Mouse (Mus musculus) urinary bladder, postnatal 4 days (tissue): ENCODE measurements around the gene Nop9.

Source experiments
- DNase-seq, 2 experiments: peaks; one replicate each; pipeline ENCODE4 v3.0.0; 2021 to 2022; ENCODE audit warnings: low spot score in 2 of 2

Nop9 gene

DNA sequence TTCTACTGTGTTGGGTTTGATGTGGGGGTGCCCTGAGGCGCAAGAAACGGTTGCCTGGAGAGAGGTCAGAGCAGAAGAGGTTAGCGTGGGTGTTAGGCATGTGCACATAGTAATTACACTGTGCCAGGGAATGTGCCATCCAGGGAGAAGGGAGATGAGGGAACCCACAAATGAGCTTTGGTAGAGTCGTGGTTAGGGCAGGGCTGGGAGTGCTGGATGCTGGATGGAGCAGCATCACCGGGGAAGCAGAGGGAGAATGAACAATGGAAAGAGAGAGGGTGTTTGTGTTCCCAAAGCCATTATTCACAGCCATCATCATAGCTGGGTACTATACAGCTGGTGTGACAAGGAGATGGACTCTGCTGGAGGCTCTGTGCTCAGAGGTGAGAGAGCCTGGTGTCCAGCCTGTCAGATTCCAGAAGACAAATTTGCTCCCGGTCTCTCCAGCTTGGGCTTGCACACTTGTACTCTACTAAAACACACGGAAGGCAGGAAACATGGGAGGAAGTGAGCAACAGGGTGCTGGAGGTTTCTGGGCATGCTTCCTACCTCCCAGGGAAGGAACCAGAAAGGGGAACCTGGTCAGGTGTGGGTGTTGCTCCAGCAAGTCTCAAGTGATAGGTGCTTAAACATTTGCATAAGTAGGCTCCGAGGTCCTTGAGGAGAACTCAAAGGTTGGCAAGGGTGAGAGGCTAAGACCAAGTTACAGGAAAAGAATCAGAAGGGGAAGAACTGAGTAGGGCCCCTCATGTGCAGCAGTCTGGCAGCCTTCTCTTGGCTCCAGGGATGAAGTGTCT lies 17.4 kb upstream of the Nop9 start:
- DNase-seq: no peak

DNA sequence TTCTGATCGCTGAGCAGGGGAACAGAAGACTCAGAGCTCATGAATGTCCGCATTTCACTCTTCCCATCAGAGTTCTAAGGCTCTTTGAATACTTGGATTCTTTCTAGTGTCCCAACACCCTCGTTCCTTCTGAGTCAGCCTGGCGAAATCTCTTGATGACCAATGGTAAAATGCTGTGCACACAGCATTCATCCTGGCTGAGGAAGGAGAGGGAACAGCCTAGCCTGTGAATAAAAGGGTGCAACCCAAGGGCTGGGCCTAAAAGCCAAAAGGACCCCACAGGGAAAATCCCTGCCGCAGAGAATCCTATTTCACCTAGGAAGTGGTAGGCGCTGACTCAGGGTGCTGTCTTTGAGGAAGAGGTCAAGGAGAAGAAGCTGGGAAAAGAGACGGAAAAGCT lies 15.4 kb upstream of the Nop9 start:
- no peak for DNase-seq

DNA sequence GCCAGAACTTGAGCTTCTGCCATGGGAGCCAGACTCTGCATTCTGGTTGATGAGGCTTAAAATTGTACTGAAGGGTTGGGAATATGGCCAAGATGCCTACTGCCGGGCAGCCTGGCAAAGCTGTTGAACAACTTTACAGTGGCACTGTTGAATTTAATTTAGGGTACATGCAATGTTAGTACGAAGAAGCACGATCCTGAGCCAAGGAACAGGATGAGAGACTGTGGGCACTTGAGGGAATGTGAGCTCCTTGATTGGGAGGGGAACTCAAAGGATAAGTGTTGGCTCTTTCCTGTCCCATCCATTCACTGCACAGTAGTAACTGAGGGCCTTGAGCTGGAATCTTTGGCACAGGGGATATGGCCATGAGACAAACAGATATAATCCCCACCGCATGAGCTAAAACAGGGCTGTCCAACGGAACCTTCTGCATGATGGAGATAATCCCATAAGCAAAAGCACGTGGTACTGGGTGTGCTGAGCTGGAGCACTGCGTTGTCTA lies 14.9 kb upstream of the Nop9 start:
- no peak for DNase-seq

DNA sequence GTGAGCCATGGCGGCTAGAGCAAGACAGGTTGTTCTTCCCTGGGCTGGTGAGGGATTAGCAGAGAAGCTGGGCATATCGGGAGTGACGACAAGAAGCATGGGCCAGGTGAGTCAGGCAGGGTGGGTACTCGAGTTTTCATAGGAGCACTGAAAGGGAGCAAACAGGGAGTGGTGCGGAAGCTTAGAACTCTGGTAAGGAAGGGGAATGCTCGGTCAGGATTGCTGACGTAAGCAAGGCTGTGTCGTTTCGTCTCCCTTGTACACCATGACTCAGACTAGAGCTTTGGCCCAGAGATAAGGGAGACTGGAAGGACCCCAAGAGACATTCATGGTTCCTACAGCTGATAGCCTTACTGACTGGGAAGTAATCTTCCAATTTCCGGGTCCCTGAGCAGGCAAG lies 11.6 kb upstream of the Nop9 start:
- DNase-seq: no peak

DNA sequence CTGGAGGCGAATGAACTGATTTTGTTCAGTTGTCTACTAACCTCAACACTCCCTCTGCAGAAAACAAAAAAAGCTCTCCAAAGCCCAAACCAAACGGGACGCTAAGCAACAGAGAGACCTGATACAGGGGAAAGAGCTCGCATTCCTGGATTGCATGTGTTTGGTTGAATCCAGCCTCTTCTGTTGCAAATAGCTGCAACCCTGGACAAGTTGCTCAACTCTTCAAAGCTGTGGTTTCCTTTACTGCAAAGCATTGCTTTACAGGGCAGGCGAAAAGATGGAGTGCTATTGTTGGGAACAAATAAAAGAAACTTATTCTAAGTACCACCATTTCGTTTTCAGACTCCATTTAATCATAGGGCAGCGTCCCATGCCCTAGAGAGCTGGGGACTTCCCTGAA lies 10.6 kb upstream of the Nop9 start:
- DNase-seq: no peak

DNA sequence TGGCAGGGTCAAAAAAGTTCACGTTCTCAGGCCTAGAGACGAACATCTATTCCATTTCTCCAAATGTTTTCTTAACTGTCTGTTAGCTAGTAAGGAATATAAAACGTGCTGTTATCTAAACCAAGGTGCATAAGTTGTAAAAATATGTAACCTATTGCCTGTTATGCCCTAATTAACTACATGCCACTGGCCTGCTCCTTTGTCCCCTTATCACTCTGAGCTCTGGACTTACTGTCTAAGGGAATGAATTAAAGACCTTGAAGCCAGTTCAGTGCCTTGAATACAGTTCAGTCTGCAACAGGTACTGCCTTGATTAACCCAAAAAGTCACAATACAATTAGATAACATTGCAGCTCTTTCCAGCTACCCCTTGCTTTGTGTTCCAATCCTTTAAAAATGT lies 10.2 kb upstream of the Nop9 start:
- DNase-seq: no peak

DNA sequence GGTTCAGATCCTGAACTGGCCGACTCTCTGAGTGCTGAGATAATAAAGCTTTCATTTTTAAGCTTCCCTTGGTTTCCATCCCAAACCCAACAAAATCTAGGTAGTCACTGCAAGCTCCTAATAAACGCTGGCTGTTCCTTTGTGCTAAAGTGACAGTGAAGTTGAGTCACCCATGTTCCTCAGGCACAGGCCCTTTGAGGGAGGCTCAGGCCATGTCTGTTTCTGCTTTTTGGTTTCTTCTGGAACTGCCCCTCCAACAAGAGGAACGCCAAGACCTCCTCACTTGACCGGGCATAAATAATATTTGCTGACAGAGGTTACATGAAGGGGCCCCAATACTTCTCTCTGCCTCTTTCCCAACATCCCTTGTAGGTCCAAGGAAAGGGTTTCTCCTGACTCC lies 9.7 kb upstream of the Nop9 start:
- no peak for DNase-seq

DNA sequence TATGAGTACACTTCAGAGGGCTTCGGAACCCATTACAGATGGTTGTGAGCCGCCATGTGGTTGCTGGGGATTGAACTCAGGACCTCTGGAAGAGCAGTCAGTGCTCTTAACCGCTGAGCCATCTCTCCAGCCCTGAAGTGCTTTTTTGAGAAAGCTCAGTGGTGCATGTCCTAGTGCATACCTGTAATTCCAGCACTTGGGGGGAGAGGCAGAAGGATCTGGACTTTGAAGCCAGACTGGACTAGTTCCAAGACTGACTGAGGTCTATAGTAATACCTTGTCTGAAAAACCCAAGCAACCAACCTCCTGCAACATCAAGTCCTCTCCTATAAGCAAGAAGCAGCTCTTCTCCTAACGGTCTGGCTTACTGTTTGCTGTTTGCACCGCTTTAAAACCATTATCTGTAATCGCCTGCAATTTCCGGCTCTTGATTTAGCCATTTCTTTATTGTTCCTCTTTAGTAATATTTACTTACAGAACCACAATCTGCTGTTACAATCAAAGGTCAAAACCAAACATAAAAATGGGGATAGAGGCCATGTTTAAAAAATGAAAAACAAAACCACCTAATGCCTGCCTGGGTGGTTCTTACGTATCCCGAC lies 8.3 kb upstream of the Nop9 start:
- DNase-seq: no peak

DNA sequence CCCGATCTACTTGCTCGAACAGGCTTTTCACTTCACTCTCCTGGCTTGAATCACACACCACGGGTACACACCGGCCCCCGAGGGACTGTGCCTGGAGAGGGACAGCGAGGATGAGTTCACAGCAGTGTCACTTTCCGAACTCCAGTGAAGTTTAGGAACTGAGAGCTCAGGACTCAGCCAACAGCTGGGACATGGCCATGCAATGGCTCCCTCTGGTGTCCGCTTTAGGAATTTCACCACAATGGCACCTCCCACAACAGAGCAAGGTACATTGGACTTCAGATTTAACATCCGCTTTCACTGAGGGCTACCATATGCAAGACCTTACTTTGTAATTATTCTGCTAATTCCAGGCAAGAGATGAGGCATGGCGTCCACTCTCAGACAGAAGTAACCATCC lies 1.8 kb upstream of the Nop9 start:
- peak; percentile 74 to 88 for DNase-seq

DNA sequence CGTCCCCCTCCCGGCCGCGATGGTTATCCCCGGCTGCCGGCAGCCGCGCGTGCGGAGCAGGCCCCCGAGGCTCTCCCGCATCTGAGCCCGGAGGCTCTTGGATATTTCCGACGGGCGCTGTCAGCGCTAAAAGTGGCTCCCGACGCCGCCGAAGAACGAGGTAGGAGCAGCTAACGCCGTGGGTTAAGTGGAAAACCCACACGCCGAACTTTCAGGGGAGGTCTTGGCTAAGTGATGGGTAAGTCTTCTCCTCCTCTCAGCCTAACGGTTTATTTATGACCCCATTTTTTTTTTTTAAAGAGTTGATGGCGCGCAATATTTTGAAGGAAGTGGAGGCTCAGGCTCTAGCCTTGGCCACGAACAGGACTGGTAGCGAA lies 356 bp downstream of the Nop9 start:
- DNase-seq: no peak

DNA sequence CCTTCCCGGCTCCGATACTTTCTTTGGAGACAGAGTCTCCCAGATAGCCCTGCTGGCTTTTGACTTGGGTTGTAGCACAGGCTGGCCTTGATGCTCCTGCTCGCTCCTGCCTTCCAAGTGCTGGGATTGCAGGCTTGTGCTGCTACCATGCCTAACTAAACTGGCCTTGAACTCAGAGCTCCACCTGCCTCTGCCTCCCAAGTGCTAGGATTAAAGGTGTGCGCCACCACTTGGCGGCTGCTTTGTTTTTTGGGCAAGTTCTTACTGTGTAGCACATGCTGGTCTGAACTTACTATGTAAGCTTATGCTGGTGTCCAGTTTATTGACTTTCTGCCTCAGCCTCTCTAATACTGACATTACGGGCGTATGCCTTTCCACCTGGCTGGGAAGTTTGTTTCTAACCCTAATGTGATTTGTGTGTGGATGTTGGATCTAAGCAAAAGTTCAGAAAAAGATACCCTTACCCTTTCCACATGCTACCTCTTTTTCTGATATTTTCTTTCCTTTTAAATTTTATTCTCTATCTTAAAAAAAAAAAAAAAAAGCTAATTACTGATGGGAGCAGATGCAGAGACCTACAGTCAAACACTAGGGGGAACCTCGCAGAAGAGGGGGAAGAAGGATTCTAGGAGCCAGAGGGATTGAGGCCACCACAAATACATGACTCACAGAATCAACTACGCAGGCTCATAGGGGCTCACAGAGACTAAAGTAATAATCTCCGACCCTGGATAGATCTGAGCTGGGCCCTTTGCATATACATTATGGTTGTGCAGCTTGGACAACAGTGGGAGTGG lies 1.8 kb downstream of the Nop9 start:
- DNase-seq: no peak

DNA sequence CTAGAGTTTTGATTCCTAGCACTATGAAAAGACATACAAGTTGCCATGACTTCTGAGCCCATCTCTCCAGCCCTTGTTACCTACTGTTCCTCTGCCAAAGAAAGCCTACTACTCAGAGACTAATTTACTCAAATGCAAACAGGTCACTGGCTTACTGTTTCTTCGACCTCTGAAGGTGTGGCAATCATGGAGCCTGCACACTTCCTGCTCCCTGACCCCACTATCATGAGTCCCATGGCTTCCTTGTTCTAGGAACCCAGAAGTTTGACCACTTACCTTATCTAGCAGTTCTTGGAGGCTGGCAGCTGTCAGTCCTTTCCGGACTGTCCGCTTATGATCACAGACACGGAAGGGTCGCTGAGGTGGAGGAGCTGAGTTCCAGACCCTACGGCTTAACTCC lies 12.1 kb downstream of the Nop9 start:
- DNase-seq: no peak

DNA sequence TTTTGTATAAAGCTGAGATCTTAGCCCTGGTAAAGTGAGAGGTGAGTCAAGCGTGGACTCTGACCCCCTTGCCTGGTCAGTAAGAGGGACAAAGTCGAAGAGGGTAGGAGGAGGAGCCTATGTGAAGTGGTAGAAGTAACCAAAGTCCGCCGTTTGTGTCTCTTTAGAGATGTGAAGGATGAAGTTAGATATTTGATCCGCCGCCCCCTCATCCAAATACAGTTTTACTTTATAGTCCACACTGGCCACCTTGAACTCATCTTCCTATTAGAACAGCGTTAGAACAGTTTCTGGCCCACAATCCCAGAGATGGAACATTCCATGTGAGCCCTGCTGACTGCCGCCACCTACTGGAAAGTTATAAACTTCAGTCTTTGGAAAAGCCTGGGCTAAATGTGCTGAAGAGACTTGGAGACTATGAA lies 12.9 kb downstream of the Nop9 start, which contains the start of gene Cideb:
Cideb (minus strand) TSS at position 96 of the 422 bp plus-strand sequence.
- DNase-seq: no peak

DNA sequence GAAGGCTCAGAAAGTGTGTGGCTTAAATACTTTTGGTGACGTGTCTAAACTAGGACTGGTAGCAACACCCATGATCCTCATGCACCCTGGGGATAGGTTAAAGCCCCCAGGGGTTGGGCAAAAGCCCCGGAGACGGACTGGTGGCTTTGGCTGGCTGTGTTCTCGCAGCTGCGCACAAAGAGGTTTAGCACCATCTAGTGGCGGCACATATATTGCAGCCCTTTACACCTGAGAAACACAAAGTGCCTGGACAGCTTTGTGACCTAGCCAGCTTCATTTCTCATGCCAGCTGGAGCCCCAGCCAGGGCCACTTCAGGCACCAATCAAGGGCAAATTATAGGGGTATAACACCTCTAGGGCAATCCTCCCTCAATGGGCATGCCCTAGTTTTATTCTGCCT lies 14.7 kb downstream of the Nop9 start:
- peak; percentile 75 to 88 for DNase-seq

DNA sequence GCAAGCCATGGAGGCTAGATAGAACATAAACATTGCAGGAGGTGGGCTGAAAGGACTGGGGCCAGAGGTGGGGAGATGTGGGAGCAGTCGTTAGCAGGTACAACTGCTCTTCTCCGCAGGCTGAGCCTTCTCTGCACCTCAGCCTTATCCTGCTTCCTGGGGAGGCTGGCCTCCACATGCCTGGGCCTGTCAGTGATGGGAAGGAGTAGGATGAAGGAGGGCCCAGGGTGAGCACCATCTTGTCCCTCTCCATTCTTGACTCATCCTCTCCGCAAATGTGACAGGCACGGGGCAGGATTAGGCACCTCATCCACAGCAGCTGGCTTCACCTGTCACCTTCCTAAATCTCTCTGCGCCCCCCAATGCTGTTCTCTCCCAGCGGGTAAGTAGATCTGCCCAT lies 15.7 kb downstream of the Nop9 start, which contains the start of gene Ltb4r2:
Ltb4r2 (plus strand) TSS at position 266 of the 400 bp plus-strand sequence.
- no peak for DNase-seq

DNA sequence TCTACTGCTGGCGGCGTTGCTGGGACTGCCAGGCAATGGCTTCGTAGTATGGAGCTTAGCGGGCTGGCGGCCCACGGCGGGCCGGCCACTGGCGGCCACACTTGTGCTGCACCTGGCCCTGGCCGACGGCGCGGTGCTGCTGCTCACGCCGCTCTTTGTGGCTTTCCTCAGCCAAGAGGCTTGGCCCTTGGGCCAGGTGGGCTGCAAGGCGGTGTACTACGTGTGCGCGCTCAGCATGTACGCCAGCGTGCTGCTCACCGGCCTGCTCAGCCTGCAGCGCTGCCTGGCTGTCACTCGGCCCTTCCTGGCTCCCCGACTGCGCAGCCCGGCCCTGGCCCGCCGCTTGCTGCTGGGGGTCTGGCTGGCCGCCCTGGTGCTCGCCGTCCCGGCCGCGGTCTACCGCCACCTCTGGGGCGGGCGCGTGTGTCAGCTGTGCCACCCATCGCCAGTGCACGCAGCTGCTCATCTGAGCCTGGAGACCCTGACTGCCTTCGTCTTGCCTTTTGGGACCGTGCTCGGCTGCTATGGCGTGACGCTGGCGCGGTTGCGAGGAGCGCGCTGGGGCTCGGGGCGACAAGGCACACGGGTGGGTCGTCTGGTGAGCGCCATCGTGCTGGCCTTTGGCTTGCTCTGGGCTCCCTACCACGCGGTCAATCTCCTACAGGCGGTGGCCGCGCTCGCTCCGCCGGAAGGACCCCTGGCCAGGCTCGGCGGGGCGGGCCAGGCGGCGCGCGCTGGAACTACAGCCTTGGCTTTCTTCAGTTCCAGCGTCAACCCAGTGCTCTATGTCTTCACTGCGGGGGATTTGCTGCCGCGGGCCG lies 16.7 kb downstream of the Nop9 start:
- DNase-seq: peak in 1 of 2 experiments; percentile 53

DNA sequence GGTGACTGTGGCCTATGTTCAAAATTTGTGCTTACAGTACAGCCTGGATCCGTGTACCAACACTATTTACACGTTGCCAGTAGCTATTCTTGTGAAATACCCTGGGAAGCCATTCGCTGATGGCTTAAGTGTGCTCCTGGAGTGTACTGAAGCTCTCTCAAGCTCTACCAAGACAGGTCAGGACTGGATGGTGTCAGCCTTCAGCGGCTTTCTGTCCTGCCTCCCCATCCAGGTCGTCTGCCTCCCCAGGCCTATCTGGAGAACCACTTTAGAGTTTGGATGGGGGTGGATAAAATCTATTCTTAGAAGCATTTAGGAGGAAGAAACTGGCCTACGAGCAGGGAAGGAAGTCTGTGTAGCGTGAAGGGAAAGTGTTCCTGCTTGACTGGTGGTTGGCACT lies 17.7 kb downstream of the Nop9 start:
- DNase-seq: no peak

DNA sequence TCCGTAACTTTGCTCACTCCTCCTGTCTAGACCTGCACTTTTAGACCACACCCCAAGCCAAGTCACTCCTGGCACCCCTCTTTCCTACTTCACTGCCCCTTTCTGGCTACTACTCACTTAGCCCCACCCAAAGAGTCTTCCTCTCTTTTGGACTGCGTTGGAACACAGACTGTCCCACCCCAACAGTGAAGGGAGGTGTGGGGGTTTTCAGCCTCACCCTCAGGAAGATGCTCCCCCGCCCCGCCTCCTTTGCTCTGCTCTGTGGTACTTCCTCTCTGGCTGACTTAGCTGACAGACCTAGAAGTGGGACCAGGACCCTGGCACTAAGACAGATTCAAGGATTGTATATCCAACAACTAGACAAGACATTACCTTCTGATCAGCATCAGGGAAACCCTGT lies 20.2 kb downstream of the Nop9 start, which contains the start of gene Ltb4r1:
Ltb4r1 (plus strand) TSS at position 267 of the 400 bp plus-strand sequence.
- DNase-seq: no peak

DNA sequence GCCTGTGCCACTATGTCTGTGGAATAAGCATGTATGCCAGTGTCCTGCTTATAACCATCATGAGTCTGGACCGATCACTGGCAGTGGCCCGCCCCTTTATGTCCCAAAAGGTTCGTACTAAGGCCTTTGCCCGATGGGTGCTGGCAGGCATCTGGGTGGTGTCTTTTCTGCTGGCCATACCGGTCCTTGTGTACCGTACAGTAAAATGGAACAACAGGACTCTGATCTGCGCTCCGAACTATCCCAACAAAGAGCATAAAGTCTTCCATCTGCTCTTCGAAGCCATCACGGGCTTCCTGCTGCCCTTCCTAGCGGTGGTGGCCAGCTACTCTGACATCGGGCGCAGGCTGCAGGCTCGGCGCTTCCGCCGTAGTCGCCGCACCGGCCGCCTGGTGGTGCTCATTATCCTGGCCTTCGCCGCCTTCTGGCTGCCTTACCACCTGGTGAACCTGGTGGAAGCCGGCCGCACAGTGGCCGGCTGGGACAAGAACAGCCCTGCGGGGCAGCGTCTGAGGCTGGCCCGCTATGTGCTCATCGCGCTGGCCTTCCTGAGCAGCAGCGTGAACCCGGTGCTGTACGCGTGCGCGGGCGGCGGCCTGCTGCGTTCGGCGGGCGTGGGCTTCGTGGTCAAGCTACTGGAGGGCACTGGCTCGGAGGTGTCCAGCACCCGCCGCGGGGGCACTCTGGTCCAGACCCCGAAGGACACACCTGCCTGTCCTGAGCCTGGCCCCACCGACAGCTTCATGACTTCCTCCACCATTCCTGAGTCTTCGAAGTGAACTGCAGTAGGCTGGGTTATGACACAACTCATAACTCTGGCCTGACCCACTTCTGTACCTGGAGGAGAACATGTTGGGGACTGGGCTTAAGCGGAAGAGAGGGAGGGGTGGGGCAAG lies 22.3 kb downstream of the Nop9 start:
- DNase-seq: peak in 1 of 2 experiments; percentile 47

DNA sequence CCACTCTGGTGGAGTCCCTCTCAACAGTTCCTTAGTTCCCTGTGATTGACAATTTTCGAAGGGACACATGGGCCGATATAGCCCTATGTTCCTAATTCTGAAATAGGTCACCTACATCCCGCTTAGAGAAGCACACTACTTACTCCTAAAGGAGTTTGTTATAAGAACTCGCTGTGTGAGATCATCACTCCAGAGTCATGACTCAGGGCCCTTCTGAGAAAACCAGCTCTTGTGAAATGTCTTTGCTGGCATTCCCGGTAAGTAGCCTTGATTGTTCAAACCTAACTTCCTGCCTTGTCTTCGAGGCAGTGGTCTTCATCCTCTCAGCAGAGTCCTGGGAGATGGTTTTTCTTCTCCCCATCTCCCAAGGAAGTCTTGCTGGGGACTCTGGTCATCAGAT lies 23.1 kb downstream of the Nop9 start:
- DNase-seq: no peak
